Mouse (Mus musculus): Measurements from ENCODE around the gene Smyd3.

Smyd3 gene

DNA sequence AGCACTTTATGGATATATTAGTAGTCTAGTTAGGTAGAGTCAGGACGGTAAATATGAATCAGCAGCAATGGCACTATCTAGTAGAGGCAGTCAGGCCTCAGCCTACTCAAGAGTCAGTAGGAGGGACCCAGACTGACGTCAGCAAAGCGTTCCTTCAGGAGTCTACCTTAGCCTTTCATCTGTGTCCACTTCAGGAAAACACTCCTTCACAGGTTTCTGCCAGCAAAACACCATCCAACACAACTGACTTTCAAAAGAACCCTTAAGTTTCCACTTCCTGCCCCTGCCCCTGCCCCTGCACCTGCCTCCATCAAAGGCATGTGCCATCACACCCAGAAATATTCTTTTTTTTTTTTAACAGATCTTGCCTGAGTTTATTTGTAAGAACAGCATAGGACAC is 2.1 kb upstream of the Smyd3 start:
- peak in 1 of 2 experiments; percentile 3 for DNase-seq (ENCODE audit: low read depth in 2 of 2, low spot score in 2 of 2)

- DNase-seq (ENCODE audit: low read depth in 2 of 2, low spot score in 2 of 2), result peak; percentile 11 to 26
These were observed 714 bp downstream of the Smyd3 start for GRCm38 (mm10) chr1:179516941-179517712.

DNA sequence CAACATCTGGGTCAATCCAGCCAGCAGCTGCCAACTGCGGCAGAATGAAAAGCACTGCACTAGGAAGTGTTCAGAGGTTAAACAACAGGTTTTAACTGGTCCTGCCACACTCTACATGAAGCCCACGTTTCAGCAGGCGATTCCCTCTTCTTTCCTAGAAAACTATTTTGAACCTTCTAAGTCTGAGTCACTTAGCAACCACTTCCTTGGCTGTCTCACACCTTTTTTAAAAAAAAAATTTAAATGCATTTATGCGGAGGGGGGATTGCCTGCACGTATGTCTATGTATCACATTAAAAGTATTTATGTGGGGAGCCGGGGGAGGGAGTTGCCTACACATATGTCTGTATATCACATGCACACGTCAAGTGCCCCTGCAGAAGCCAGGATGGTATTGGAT is 5.9 kb downstream of the Smyd3 start:
- DNase-seq (ENCODE audit: low read depth in 2 of 2, low spot score in 2 of 2), result no peak

DNA sequence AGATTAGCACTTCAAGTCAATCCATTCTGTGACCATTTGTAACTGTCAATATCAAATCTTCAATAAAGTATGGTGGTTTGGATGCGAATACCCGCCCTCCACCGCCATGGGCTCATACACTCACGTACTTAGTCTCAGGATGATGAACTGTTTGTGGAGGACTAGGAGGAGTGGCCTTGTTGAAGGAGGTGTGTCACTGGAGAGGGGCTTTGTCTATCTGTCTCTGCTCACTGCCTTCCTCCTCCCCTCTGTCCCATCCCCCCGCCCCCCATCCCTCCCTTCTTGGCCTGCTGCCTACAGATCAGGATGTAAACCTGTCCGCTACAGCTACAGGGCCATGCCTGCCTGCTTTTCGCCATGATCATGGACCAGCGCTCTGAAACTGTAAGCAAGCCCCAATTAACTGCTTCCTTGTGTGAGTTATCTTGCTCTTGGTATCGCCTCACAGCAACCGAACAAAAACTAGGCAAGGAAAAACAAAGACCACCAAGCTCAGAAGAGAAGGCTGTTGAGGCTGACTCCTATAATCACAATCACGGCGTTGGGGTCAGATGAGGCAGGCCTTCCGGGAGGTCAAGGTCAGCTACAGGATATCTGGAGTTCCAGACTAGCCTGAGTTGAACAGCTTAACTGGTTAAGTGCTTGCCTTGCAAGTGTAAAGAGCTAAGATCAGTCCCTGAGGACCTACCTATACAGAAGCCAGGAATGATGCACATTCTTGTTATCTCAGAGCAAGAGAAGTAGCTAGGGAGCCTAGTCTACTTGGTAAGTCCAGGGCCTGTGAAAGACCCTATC is 7.1 kb downstream of the Smyd3 start:
- no peak for DNase-seq (ENCODE audit: low read depth in 2 of 2, low spot score in 2 of 2)

- DNase-seq (ENCODE audit: low read depth in 2 of 2, low spot score in 2 of 2), result peak; percentile 8 to 39
These were observed 11.1 kb downstream of the Smyd3 start for GRCm38 (mm10) chr1:179506530-179507315.

- DNase-seq (ENCODE audit: low read depth in 2 of 2, low spot score in 2 of 2), result peak; percentile 4 to 19
These were observed 15.3 kb downstream of the Smyd3 start for GRCm38 (mm10) chr1:179502565-179502964.

- no peak for DNase-seq (ENCODE audit: low read depth in 2 of 2, low spot score in 2 of 2)
These were observed 18.6 kb downstream of the Smyd3 start for GRCm38 (mm10) chr1:179499257-179499656.

DNA sequence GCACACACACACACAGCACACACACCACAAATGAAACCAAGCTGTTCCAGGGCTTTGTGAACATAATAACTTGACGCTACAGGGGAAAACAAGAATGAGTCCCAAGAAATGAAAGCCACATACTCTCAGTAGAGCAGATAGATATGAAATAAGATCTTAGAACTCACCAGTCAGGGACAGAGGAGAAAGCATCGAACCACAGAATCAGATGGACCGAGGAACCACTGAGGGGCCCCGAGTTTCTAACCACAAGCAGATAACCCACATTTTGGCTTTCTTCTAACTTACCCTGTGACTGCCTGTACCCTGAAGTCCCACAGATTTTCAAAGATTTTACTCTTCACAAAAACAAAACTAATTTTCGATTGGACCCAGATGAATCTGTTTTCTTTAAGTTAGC is 24.9 kb downstream of the Smyd3 start:
- DNase-seq (ENCODE audit: low read depth in 2 of 2, low spot score in 2 of 2), result no peak

GRCm38 (mm10) chr1:179488520-179488919 is 29.3 kb downstream of the Smyd3 start:
- DNase-seq (ENCODE audit: low read depth in 2 of 2, low spot score in 2 of 2), result no peak

DNA sequence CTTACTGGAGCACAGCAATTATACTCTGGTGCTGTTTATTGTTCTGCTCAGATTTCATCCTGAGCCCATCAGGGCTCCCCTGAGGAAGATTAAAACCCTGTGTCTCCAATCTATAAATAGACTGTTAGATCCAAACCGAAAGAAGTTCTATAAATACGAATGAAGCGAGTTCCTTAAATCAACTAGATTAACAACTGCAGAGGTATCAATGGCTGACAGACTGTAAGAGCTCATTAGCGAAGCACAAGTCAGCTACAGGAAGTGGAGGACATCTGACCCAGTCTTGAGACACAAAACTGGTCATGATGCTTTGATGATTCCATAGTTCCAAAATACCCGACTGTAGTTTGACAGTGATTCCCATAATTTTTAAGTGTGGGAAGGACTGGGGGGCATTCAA is 29.9 kb downstream of the Smyd3 start:
- no peak for DNase-seq (ENCODE audit: low read depth in 2 of 2, low spot score in 2 of 2)

GRCm38 (mm10) chr1:179487238-179487637 is 30.6 kb downstream of the Smyd3 start:
- DNase-seq (ENCODE audit: low read depth in 2 of 2, low spot score in 2 of 2), result no peak

- no peak for DNase-seq (ENCODE audit: low read depth in 2 of 2, low spot score in 2 of 2)
These were observed 31.9 kb downstream of the Smyd3 start for GRCm38 (mm10) chr1:179485784-179486540.

GRCm38 (mm10) chr1:179480862-179481261 is 37.0 kb downstream of the Smyd3 start:
- no peak for DNase-seq (ENCODE audit: low read depth in 2 of 2, low spot score in 2 of 2)

DNA sequence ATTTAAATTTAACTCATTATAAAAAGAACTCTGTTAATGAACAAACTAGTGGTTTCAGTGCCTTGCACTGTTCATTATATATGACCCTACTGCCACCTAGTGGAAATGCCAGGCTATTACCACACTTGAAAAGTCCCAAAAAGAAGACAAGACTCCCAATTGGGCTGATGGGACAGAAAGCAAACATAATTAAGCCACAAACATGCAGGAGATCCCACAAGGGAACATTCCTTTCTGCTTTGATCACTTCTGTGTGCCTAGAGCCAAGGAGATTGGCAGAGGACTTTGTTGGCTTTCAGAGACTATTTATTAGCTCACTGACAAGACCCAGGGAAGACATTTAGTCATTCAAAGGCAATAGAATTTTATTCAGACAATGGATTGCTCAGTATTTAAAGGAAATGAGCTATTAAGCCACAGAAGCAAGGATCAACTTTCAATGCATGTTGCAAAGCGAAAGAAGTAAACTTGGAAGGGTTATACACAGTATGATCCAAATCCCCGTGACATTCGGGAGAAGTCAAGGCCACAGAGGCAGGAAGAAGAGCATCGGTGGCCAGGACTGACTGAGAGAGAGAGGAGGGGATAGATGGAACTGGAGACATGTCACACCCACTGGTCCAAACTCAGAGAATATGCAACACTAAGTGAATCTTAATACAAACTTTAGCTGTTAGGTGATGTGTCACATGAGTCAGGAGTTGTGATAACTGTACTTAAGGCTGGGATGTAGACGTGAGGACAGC is 40.5 kb downstream of the Smyd3 start:
- peak; percentile 31 to 52 for DNase-seq (ENCODE audit: low read depth in 2 of 2, low spot score in 2 of 2)

GRCm38 (mm10) chr1:179476461-179477156 is 41.2 kb downstream of the Smyd3 start:
- no peak for DNase-seq (ENCODE audit: low read depth in 2 of 2, low spot score in 2 of 2)

DNA sequence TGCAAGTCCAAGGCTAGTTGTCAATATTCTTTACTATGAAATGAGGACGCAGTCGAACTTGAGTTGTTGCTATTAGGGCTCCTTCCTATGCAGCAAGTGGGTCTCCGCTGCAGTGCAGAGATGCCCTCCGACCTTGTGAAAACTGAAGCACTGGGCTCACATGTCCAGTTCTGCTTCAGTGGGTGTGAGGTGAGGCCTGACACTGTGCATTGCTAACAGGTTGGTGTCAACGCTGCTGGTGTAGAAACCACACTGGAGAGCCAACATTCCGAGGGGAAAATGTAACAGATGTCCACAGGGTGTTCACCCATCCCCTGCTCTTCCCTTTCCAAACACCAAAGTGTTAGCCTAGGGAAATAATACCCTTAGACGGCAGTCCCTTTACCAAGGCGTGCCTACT is 43.1 kb downstream of the Smyd3 start:
- DNase-seq (ENCODE audit: low read depth in 2 of 2, low spot score in 2 of 2), result no peak

DNA sequence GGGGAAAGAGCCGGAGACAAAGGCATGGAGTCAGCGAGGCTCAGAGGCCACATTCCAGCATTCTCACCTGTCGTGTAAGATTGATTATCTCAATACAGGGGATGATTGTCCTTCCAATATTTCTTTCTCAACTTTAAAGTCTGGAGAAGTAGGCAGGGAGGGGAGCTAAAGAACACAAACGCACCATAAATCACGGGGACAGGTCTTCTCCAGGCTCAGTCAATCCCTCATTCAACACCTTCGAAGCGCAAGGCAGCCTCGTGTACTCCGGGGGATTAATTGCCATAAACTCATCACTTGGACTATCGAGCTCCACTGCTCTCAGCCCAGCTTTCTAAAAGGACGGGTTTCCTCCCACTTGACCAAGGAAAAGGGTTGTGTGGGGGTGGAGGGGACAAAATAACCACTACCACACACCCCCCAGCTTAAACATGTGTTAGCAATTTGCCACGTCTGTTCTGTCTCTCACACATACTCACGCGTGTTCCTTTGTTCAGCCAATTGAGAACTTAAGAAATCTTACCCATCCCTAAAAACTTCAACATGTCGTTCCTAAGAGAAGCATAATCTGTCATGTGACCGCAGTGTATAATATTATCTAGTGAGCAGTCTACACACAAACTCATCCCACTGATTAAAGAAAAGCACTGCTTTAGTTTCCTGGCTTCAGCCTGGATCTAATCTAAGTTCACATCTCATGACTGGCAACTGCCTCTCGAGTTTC is 43.8 kb downstream of the Smyd3 start:
- DNase-seq (ENCODE audit: low read depth in 2 of 2, low spot score in 2 of 2), result no peak

DNA sequence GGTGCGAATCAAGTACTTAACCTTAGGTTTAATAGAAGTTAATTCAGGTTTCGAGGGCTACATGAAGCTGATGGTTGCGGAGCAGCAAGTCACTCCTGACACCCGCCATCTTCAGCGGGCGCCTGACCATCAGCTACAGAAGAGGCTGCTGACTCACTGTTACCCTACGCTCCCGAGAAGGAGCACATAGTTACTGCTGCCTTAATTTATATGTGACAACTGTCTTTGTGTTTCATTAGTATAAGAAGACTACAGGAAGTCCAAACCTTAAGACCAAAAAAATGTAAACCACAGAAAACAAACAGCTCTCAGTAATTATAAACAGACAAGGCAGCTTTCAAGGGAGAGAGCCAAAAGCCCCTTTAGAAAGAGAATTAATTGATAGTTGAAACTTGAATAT is 49.9 kb downstream of the Smyd3 start:
- DNase-seq (ENCODE audit: low read depth in 2 of 2, low spot score in 2 of 2), result no peak

DNA sequence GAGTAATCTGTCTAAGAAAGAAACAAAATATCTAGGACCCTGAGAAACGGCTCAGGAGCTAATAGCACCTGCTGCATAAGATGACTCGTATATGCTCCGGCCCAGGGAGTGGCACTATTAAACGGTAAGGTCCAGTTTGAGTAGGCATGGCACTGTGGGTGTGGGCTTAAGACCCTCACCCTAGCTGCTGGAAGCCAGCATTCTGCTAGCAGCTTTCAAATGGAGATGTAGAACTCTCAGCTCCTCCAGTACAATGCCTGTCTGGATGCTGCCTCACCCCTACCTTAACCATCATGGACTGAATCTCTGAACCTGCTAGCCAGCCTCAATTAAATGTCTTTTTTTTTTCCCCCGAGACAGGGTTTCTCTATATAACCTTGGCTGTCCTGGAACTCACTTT is 55.5 kb downstream of the Smyd3 start:
- DNase-seq (ENCODE audit: low read depth in 2 of 2, low spot score in 2 of 2), result no peak

Measured in CD8-positive naive resting alpha-beta T cell, adult 2 months (primary cell).